Mouse (Mus musculus): ENCODE data around the gene Nmrk2.

- TF ChIP-seq CTCF (IDR thresholded peaks at IDR 0.05; ENCODE audit: borderline replicate concordance, extremely low read depth, insufficient read depth, insufficient read length) (no peak), POLR2A (IDR thresholded peaks at IDR 0.05; ENCODE audit: borderline replicate concordance, extremely low read depth, insufficient read depth, insufficient read length, poor library complexity, severe bottlenecking) (no peak)
Observed at GRCm38 (mm10) chr10:81184765-81185164, 17.1 kb downstream of the Nmrk2 start.
